Mouse (Mus musculus) lung, postnatal 0 days (tissue): ENCODE measurements around the gene Aldh1l1.

Experiments used
- CTCF ChIP-seq: IDR thresholded peaks from 2 replicates; pipeline ENCODE4 v1.5.1; 2016; ENCODE audit warnings: antibody characterized with exemption, mild to moderate bottlenecking
- EP300 ChIP-seq: IDR thresholded peaks from 2 replicates; pipeline ENCODE4 v1.6.1; 2016; ENCODE audit warnings: antibody characterized with exemption, mild to moderate bottlenecking, control low read depth

- TF ChIP-seq CTCF (no peak), EP300 (no peak)
Measured at GRCm38 (mm10) chr6:90635081-90635480, 148.9 kb downstream of the Aldh1l1 start.
